Mouse (Mus musculus): ENCODE data around the gene Gm3285. TPM values are rescaled to one million over a fixed set of nuclear protein-coding genes. Genes with fewer than 3 reads are reported as not detected.

Gene Gm3285
- not detected for total RNA-seq (2021)
- long read RNA-seq, experiment 1, result 0 reads
- long read RNA-seq, experiment 2, result 0 reads

GRCm38 (mm10) chr10:77861675-77862074, at the start of gene Gm3285:
TSS of gene Gm3285 (plus strand) at chr10:77861975.
- intact Hi-C loops (cut with DNase I; ENCODE audit: low total_unique reads), result no loop called here
- no peak for DNase-seq

DNA sequence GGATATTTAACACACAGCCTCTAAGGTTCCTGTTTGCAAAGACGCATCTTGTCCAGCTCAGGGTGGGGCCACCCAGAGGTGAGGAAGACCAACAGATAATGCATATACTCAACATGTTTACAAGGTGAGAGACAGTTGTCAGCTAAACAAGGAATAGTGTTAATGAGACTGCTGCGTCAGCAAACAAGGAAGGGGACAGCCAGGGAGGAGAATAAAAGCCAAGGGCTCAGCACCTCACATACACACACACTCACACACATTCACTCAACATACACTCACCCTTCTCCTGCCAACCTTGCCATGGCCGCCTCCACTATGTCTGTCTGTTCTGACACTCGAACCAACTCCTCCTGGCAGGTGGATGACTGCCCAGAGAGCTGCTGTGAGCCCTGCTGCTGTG, 47.4 kb upstream of the Gm3285 start, which contains the start of gene Gm2696:
Gene Gm2696 (plus strand): TSS at position 301 of the 400 bp plus-strand sequence.
- intact Hi-C loops (cut with DNase I; ENCODE audit: low total_unique reads), result no loop called here
- no peak for DNase-seq

GRCm38 (mm10) chr10:77815514-77815913, 46.3 kb upstream of the Gm3285 start:
- intact Hi-C loops (cut with DNase I; ENCODE audit: low total_unique reads), result no loop called here
- no peak for DNase-seq

GRCm38 (mm10) chr10:77818523-77818922, 43.3 kb upstream of the Gm3285 start:
- intact Hi-C loops (cut with DNase I; ENCODE audit: low total_unique reads), result no loop called here
- DNase-seq, result no peak

DNA sequence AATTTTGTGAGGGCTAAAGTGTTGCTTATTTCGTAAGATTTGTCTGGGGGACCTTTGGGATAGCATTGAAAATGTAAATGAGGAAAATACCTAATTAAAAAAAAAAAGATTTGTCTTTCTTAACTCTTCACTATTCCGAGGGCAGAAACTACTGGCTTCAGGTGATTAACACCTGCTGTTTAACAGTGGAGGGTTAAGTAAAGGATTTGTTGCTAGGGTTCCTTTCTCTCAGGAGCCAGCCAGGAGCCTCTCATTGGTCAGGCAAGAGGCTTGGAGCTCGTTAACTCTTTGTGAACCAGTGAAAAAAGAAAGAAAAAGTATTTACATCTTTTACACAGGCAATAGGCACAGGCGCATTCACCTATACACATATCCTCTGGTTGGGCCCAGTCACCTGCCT, 42.6 kb upstream of the Gm3285 start:
- DNase-seq, result no peak
- intact Hi-C loops (cut with DNase I; ENCODE audit: low total_unique reads), result no loop called here

- DNase-seq, result no peak
- intact Hi-C loops (cut with DNase I; ENCODE audit: low total_unique reads), result no loop called here
These were observed 34.8 kb upstream of the Gm3285 start, which contains the start of gene Krtap10-4 for GRCm38 (mm10) chr10:77826951-77827350. TSS of gene Krtap10-4 (minus strand) at chr10:77827095.

DNA sequence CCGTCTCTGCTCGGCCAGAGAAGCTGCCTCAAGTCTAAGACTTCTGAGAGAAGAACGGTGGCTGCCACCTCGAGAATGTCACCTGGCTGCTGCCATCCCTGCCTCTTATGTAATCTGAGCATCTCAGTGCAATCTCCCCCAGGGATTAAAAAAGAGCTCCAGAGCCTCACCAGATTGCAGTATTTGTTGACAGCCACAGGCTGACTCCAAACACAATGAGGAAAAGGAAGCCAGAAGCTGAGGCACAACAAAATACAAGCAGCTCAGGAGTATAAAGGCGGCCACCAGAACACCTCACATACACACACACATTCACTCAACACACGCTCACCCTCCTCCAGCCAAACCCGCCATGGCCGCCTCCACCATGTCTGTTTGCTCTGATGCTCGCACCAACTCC, 26.1 kb upstream of the Gm3285 start, which contains the start of gene Krtap10-10:
Gene Krtap10-10 (plus strand): TSS at position 301 of the 400 bp plus-strand sequence.
- no peak for DNase-seq

GRCm38 (mm10) chr10:77839006-77839405, 22.8 kb upstream of the Gm3285 start:
- no peak for DNase-seq
- intact Hi-C loops (cut with DNase I; ENCODE audit: low total_unique reads), result no loop called here

More for the DNA sequence above, 26.1 kb upstream of the Gm3285 start, which contains the start of gene Krtap10-10:
- intact Hi-C loops (cut with DNase I; ENCODE audit: low total_unique reads), result no loop called here

- no peak for DNase-seq
- intact Hi-C loops (cut with DNase I; ENCODE audit: low total_unique reads), result no loop called here
These were observed 15.3 kb upstream of the Gm3285 start, which contains the start of gene Gm36176 for GRCm38 (mm10) chr10:77846503-77846902. TSS of gene Gm36176 (plus strand) at chr10:77846803.

GRCm38 (mm10) chr10:77846961-77847360, 14.8 kb upstream of the Gm3285 start:
- DNase-seq, result no peak
- intact Hi-C loops (cut with DNase I; ENCODE audit: low total_unique reads), result no loop called here

- intact Hi-C loops (cut with DNase I; ENCODE audit: low total_unique reads), result no loop called here
- DNase-seq, result no peak
These were observed 14.2 kb upstream of the Gm3285 start for GRCm38 (mm10) chr10:77847538-77847937.

- no peak for DNase-seq
- intact Hi-C loops (cut with DNase I; ENCODE audit: low total_unique reads), result no loop called here
These were observed 9.2 kb upstream of the Gm3285 start, which contains the start of gene Gm10318 for GRCm38 (mm10) chr10:77852559-77852958. TSS of gene Gm10318 (plus strand) at chr10:77852859.

GRCm38 (mm10) chr10:77864067-77864761, 2.4 kb downstream of the Gm3285 start:
- intact Hi-C loops (cut with DNase I; ENCODE audit: low total_unique reads), result no loop called here
- no peak for DNase-seq

- intact Hi-C loops (cut with DNase I; ENCODE audit: low total_unique reads), result no loop called here
These were observed 3.0 kb downstream of the Gm3285 start for GRCm38 (mm10) chr10:77864762-77865143.

GRCm38 (mm10) chr10:77867546-77867945, 5.8 kb downstream of the Gm3285 start:
- DNase-seq, result no peak
- intact Hi-C loops (cut with DNase I; ENCODE audit: low total_unique reads), result no loop called here

More at GRCm38 (mm10) chr10:77864762-77865143, 3.0 kb downstream of the Gm3285 start:
- DNase-seq, result no peak

- intact Hi-C loops (cut with DNase I; ENCODE audit: low total_unique reads), result no loop called here
- DNase-seq, result no peak
These were observed 7.9 kb downstream of the Gm3285 start for GRCm38 (mm10) chr10:77869651-77870050.

GRCm38 (mm10) chr10:77878985-77879384, 17.2 kb downstream of the Gm3285 start:
- no peak for DNase-seq
- intact Hi-C loops (cut with DNase I; ENCODE audit: low total_unique reads), result no loop called here

- intact Hi-C loops (cut with DNase I; ENCODE audit: low total_unique reads), result loop anchor here (5.0 kb wide), 1 partner anchor 253 kb away; no protein-coding TSS in a partner anchor
These were observed 18.5 kb downstream of the Gm3285 start for GRCm38 (mm10) chr10:77880305-77880704.

GRCm38 (mm10) chr10:77882553-77882952, 20.8 kb downstream of the Gm3285 start:
- intact Hi-C loops (cut with DNase I; ENCODE audit: low total_unique reads), result loop anchor here (5.0 kb wide), 1 partner anchor 255 kb away; no protein-coding TSS in a partner anchor
- DNase-seq, result no peak

More at GRCm38 (mm10) chr10:77880305-77880704, 18.5 kb downstream of the Gm3285 start:
- DNase-seq, result no peak

DNA sequence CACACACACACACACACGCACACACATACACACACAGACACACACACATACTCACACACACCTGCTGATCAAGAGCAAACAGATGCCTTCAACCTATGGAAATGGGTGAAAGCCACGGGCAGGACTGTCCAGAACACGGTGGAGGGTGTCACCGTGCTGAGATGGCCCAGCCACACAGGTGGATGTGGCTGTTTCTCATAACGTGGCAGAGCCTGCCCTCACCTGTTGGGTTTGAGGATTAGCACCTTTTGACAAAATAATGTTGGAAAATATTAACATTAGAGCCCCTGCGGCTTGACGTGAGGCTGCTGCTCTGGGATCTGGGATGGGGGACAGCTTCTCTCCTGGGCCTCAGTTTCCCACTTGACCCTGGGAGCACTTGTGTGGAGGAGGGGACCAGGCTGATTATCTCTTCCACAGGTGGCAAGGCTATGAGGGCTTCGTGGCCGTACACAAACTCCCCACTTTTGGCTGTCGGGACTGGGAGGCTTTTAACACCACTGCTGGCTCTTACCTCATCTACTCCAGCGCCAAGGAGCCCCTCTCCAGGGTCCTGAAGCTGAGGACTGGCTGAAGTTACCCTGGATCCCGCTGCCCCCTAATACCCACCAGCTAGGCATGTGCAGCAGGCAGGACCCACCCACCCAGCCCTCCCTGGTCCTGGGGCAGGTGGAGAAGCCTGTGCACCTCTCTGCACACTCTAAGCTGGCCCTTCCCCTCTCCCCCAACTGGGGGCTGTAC, 24.4 kb downstream of the Gm3285 start:
- no peak for DNase-seq
- intact Hi-C loops (cut with DNase I; ENCODE audit: low total_unique reads), result no loop called here

All from gastrocnemius, postnatal 14 days (tissue).